Mouse (Mus musculus) forebrain, embryonic 10.5 days (tissue): ENCODE measurements around the gene Thra. TPM values are rescaled to one million over a fixed set of nuclear protein-coding genes. Genes with fewer than 3 reads are reported as not detected.
A peak's percentile ranks its signal among the peaks of the same experiment; 100 is the strongest.

Experiments used
- DNase-seq: peaks from one replicate; pipeline ENCODE4 v3.0.0-alpha.2; 2017; ENCODE audit warnings: low spot score; ENCODE audit errors: extremely low spot score
- H3K27ac ChIP-seq: fragments of 300-500 bp; sonication (generic); 2 replicates; pipeline ENCODE4 v1.5.1; 2016; ENCODE audit warnings: mild to moderate bottlenecking
- H3K27me3 ChIP-seq: fragments of 300-500 bp; sonication (generic); 2 replicates; pipeline ENCODE4 v1.6.1; 2016; ENCODE audit warnings: mild to moderate bottlenecking; ENCODE audit not compliant: poor library complexity, severe bottlenecking
- H3K36me3 ChIP-seq: fragments of 300-500 bp; sonication (generic); replicated peaks from 2 replicates; pipeline ENCODE4 v1.6.1; 2016; ENCODE audit warnings: mild to moderate bottlenecking, moderate library complexity
- H3K4me1 ChIP-seq: fragments of 300-500 bp; sonication (generic); 2 replicates; pipeline ENCODE4 v1.6.1; 2016
- H3K4me3 ChIP-seq: fragments of 300-500 bp; sonication (generic); 2 replicates; pipeline ENCODE4 v1.5.1; 2016; ENCODE audit warnings: mild to moderate bottlenecking, moderate library complexity
- H3K9me3 ChIP-seq: fragments of 300-500 bp; sonication (generic); 2 replicates; pipeline ENCODE4 v1.6.1; 2016; ENCODE audit warnings: mild to moderate bottlenecking, moderate library complexity
- WGBS: fragments of 180-500 bp; shearing (Covaris S2); methylation state at CpG from one replicate; pipeline ENCODE4 v1.1.7; 2016; 5-methylcytosine and 5-hydroxymethylcytosine counted together
- polyA plus RNA-seq: library from polyadenylated mRNA; unstranded; fragments of >200 nt; fragmentation: Nextera tagmentation; extraction: Ambion mirVana; gene quantifications from 2 replicates; pipeline ENCODE4 v1.2.1, GENCODE M21; 2016

Thra gene
- polyA plus RNA-seq, 1 experiment from 2014 or later = 10.9 TPM

DNA sequence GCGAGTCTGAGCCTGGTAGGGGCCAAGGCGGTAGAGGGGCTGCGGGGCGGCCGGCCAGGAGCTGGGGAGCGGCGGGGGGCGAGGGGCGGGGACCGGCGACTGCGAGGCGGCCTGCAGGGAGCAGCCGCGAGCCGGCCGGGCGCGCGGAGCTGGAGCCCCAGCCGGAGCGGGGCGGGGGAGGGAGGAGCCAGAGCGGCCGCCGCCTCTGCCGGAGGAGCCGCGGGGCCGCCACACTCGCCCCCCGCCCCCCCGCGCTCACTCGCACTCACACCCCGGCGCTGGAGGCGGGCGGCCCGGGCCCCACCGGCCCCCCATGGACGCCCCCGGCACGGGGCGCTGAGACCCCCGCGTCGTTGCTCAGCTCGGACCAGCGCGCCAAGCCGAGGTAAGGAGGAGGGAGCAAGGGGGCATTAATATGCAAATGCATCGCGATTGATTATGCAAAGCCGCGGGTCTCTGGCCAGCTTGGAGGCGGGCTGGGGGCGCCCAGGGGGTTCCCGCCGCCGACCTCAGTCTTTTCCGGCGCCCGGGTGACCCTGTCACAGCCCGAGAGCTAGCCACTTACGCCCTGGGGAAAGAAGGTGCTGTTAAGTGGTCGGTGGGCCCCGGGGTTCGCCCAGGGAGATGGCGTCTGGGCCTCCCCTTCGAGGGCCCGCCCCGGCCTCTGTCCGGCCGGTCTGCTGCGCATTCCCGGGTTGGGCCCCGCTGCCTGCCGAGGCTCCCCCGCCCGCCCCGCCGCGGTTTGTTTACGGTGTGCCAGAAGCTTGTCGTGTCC lies 1.4 kb downstream of the Thra start:
- Histone ChIP-seq H3K36me3 (no peaks in the 10 kb centered on the region), H3K9me3 (no peaks in the 10 kb centered on the region), H3K27me3 (peaks cover 12% of the 10 kb centered on the region), H3K27ac (peak overlapping the region; percentile 97), H3K4me3 (peak overlapping the region; percentile 69), H3K4me1 (peaks cover 88% of the 10 kb centered on the region)
- under 1% methylated on average over 85 of the region's 86 CpGs for WGBS
- peak; percentile 81 for DNase-seq

DNA sequence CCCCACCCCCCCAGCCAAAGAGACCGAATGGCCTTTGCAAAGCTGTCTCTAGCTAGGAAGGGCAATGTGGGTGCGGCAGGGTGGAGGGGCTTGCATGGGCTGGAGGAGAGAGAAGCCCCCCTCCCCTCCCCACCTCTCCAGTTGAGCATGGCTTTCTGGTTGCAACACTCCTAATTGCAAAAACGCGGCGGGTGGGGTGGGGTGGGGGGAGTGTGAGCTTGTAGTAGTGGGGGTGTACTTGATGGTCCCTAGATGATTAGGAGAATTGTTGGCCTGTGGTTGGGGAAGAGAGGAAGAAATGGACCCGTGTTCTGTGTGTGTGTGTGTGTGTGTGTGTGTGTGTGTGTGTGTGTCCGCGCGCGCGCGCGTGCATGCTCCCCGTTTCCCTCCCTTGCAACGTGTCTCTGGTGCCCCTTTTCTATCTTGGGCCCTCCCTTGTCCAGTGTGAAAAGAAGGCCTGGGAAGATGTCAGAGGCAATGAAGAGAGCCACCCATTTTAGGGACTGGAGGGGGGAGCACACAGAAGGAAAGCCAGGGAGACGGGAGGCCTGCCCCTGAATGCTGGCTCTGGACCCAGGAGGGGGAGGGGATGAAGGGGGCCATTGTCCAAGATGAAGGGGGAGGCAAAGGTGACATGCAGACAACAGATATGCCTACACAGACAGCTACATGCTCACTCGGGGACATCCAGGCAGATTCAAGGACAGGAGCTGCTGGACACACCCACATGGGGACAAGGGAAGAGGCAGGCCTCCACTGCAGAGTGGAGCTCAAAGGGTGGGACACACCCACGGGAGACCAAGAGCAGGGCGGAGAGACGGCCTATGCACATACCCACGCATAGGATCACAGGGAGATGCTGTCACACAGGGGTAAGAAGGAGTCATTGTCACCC lies 2.2 kb downstream of the Thra start:
- Histone ChIP-seq H3K9me3 (no peaks in the 10 kb centered on the region), H3K27me3 (peaks cover 12% of the 10 kb centered on the region), H3K27ac (peak overlapping the region; percentile 97), H3K4me1 (peaks cover 96% of the 10 kb centered on the region), H3K36me3 (no peaks in the 10 kb centered on the region), H3K4me3 (peak overlapping the region; percentile 69)
- DNase-seq = no peak
- 7% methylated on average over 21 of the region's 21 CpGs for WGBS

DNA sequence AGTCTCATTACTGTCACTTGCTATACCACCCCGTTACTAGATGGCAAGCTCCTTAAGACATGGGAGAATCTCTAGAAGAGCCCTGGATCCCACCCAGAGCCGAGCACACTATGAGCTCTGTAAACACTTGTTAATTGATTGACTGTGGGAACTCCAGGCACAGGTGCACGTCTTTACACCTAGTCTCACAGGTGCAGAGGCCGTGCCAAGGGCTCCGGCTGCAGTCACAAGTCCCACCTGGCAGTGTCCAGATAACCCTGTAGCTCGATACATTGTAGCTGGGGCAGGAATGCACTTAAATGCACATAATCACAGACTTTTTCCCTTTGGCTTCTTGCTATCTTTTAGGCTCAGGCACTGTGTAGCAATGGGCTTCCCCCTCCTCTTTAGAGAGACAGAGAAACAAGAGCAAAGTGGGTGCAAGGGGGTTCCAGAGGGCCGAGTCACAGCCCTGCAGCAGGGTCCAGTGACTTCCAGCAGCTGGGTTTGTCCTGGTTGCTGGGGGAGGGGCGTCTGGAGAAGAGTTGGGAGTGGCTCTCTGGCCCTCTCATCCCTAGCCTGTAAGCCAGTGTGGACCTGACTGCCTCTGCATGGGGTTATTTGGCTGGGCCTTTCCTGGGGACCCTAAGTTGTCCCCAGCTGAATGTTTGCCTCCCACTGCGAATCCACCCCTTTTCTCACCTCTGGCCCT lies 3.4 kb downstream of the Thra start:
- Histone ChIP-seq H3K36me3 (no peaks in the 10 kb centered on the region), H3K9me3 (no peaks in the 10 kb centered on the region), H3K4me3 (peak overlapping the region; percentile 69), H3K4me1 (peaks cover 98% of the 10 kb centered on the region), H3K27me3 (peaks cover 5% of the 10 kb centered on the region), H3K27ac (peak overlapping the region; percentile 97)
- DNase-seq = peak; percentile 53
- 11% methylated on average over 9 of the region's 9 CpGs for WGBS

DNA sequence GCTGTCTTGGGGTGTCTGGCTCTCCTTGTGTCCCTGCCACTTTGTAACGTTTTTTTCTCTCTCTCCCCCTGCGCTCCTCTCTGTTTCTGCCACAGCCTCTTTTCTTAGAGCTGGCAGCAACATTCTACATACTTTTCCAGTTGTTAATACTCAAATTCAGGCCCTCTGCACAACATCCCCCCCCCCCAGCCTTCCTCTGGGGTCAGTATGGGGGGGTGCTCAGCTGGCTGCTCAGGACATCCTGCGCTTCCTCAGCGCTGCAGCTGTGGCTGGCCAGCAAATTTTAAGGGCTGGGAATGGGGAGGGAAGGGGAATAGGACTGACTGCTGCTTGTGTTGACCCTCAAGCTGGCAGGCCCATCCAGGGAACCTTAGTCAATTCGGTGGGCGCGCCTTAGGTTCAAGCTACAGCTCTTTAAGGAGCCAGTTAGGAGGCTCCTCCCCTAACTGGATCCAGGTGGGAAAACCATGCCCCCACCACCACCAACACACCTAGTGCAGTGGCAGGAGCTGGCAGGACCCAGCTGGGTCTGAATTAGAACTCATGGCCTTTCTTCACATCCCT lies 4.1 kb downstream of the Thra start:
- Histone ChIP-seq H3K27me3 (no peaks in the 10 kb centered on the region; the same call in 1 of the 2 replicates), H3K4me3 (peak overlapping the region; percentile 69; the same call in 1 of the 2 replicates), H3K27ac (peak overlapping the region; percentile 97), H3K9me3 (no peaks in the 10 kb centered on the region), H3K36me3 (no peaks in the 10 kb centered on the region), H3K4me1 (peaks cover 100% of the 10 kb centered on the region)
- no peak for DNase-seq
- 41% methylated on average over 7 of the region's 7 CpGs for WGBS

DNA sequence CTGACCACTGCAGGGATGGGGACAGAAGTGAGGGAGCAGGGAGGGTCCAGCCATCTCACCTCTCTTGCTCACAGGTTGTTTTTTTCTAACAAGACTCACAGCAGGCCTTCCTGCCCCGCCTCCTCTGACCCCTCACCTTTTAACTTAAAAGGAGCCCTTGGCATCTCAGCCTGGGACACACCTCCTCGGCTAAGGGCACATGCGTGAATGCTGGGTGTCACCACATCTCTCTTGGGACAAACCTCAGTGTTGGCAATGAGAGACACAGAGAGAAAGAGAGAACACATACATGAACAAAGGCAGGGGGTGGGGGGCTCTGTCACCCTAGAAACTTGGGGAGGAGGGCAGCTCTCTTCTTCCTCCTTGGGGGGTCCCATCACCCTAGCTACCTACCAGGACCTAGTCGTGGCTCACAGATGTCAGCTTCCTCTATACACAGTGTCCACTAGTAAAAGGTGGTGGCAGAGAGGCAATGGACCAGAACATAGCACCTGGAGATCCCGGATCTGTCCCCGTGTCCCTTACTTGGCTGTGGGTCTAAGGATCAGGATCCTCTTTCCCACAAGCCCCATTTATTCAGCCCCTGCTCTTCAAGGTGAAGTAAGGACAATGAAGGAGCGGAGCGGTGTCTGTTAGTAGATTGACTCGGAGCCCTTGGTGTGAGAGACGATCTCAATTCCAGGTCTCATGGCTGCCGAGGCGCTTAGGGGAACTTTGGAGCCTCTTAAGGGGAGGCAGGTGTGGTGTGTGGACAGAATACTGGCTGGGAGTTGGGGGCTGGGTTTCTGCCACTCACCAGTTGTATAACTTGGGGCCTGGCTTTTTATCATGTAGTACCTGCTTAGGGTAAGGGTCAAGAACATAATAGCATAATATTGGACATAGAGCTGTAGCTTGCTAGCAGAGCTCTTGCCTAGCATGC lies 5.8 kb downstream of the Thra start:
- no peaks in the 10 kb centered on the region for H3K36me3 ChIP-seq
- peaks cover 7% of the 10 kb centered on the region; the same call in 1 of the 2 replicates for H3K27me3 ChIP-seq
- DNase-seq = no peak
- H3K4me3 ChIP-seq = peak overlapping the region; percentile 36; the same call in 1 of the 2 replicates
- WGBS = 54% methylated on average over 12 of the region's 12 CpGs
- no peaks in the 10 kb centered on the region for H3K9me3 ChIP-seq
- peak overlapping the region; percentile 85 for H3K27ac ChIP-seq
- H3K4me1 ChIP-seq = peaks cover 100% of the 10 kb centered on the region

DNA sequence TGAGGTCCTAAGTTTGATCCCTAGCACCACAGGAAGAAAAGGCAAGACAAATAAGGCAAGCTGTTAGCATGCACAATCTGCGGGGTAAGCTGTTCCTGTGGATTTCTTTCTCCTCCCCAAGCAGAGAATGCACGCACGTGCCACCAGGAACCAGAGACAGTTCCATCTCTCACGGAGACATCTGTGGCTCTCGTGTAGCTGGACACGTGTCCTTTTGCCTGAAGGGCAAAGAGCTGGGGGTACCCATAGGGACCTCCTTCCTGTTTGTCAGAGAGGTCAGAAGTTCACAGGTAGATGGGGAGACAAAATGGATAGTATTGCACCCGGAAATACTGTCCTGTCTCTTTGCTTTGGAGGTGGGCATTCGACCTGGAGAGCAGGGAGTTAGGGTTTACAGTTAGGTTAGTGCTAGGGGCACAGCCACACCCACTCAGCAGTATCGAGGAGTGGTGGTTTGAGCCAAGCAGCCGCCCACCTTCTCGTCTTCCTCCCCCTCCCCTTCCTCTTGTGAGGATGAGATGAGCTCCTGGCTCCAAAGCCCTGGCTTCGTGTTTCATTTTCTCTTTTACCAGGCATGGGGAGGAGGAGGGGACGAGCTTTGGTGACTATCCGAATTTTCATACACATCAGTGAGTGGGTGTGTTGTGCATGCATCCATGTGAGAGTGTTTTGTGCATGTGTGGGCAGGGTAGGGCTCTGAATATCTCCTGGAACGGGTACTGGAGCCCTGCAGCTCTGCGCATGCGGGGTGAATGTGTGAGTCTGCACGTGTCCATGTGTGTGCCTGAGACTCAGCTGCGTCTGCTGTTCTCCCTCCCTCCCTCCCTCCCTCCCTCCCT lies 6.6 kb downstream of the Thra start:
- peaks cover 7% of the 10 kb centered on the region; the same call in 1 of the 2 replicates for H3K27me3 ChIP-seq
- H3K9me3 ChIP-seq = no peaks in the 10 kb centered on the region
- 12% methylated on average over 19 of the region's 19 CpGs for WGBS
- H3K4me3 ChIP-seq = peak overlapping the region; percentile 36
- H3K36me3 ChIP-seq = no peaks in the 10 kb centered on the region
- peak overlapping the region; percentile 85 for H3K27ac ChIP-seq
- peaks cover 98% of the 10 kb centered on the region for H3K4me1 ChIP-seq
- DNase-seq = peak; percentile 63

DNA sequence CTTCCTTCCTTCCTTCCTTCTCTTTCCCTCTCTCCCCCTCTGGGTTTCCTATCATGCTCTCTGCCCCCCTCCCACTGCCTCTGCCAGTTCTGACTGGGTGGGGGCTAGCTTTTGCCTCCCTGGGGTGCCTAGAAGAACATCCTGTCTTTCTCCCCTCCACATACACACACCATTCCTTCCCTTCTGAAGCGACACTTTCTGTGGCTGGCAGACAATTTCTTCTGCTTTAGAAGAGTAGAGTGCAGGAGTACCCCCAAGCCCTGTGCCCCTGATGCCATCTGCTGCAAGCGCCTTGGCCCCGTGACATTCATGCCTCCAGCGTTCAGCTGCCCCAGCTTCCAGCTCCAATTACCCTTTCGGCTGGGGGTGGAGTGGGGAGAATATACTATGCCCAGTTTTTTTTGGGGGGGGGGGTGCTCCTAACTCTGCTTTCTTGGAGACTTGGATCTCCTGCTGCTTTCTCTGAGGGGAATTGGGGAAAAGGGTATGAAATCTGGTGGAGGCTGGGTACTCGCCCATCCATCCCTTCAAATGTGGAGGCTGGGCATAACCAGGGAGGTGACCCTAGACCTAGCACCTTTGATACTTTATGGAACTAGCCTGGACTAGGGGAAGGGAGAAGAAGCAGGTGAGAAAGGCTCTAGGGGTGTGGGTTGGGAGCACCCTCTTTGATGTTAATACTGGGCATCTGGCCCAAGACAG lies 7.5 kb downstream of the Thra start:
- 34% methylated on average over 6 of the region's 6 CpGs for WGBS
- Histone ChIP-seq H3K4me1 (peaks cover 96% of the 10 kb centered on the region), H3K4me3 (peak overlapping the region; percentile 36), H3K27ac (peak overlapping the region; percentile 85), H3K27me3 (peaks cover 7% of the 10 kb centered on the region; the same call in 1 of the 2 replicates), H3K36me3 (no peaks in the 10 kb centered on the region), H3K9me3 (no peaks in the 10 kb centered on the region)
- no peak for DNase-seq

DNA sequence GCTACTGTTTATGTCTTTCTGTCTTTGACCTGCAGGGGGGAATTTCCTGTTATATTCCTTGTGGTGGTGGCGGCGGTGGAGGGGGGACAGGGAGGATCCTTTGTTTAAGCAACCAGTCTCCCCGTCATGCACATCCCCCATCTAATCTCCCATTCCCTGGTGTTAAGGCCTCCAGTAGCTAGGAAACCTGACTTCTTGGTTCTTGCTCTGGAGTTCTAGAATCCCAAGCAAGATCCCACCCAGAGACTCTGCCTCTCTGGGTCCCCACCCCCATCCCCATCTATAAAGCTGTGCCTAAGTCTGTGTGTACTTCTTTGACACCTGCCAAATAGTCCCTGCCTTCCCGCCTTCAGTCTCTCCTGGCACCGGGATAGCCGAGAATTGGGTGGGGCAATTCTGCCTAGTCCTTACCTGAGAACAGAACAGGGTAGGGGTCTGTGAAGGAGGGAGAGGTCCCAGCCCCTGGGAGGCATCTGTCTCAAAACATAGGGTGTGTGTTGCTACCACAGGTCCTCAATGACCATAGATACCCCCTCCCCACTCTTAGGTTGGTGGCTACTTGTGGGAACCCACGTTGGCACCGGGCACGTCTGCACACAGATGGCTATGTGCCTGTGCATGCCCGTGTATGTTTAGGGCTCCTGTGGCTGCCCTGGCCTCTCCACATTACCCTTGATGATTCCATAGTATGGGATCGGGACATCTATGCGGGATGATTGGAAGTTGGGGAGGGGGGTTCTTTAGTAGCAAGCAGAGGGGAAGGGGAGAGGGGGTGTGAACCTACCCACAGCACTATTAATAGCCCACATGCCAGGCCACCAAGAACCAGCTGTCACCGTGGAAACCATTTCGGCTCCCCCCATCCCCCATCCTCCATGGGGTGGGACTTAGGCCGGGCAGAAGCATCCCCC lies 8.3 kb downstream of the Thra start:
- H3K4me1 ChIP-seq = peaks cover 92% of the 10 kb centered on the region
- H3K9me3 ChIP-seq = no peaks in the 10 kb centered on the region
- H3K27me3 ChIP-seq = peaks cover 7% of the 10 kb centered on the region; the same call in 1 of the 2 replicates
- peaks cover 7% of the 10 kb centered on the region for H3K36me3 ChIP-seq
- peak overlapping the region; percentile 85 for H3K27ac ChIP-seq
- no peak for DNase-seq
- peak overlapping the region; percentile 36 for H3K4me3 ChIP-seq
- WGBS = 29% methylated on average over 15 of the region's 15 CpGs

DNA sequence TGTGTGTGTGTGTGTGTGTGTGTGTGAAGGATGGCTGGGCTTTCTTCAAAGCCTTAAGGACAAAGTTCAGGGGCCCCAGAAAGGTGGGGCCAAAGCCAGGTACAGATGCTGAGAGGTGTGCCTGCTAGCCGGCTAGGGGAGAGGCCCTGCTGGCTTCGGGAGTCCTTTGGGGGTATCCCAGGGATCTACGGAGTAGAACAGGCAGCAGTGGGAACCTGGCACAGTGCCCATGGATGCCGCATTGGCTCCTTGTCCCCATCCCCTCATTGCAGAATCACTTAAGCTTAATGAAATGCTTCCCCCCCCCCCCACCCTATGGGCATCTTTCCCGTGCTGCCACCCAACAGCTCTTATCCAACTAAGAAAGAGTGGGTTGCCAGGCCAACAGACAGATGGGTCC lies 9.3 kb downstream of the Thra start:
- H3K36me3 ChIP-seq = peaks cover 13% of the 10 kb centered on the region
- no peaks in the 10 kb centered on the region for H3K9me3 ChIP-seq
- peaks cover 7% of the 10 kb centered on the region; the same call in 1 of the 2 replicates for H3K27me3 ChIP-seq
- DNase-seq = no peak
- peaks cover 92% of the 10 kb centered on the region for H3K4me1 ChIP-seq
- peak overlapping the region; percentile 36 for H3K4me3 ChIP-seq
- 52% methylated on average over 5 of the region's 5 CpGs for WGBS
- peak overlapping the region; percentile 85 for H3K27ac ChIP-seq
